Mouse (Mus musculus) limb, embryonic 11.5 days (tissue): ENCODE measurements at regions not wholly inside any gene's neighbourhood (a gene's known extent, or its start where the extent isn't known, plus 50 kb on each side); places are given as distances from the start of the nearest gene placed in this dataset.

Source experiments
- ATAC-seq: fragments of 200-750 bp; cut with Nextera tagmentation; 2 replicates; pipeline ENCODE4 v1.8.0; 2017; ENCODE audit warnings: low read depth; ENCODE audit not compliant: insufficient number of reproducible peaks, low FRiP score, low TSS enrichment
- DNase-seq: peaks from one replicate; pipeline ENCODE4 v3.0.0-alpha.2; 2015; ENCODE audit warnings: low spot score
- H3K27ac ChIP-seq: fragments of 300-500 bp; sonication (generic); replicated peaks from 2 replicates; pipeline ENCODE4 v1.5.1; 2014; ENCODE audit warnings: low read depth, mild to moderate bottlenecking, low read length
- H3K27me3 ChIP-seq: fragments of 300-500 bp; sonication (generic); 2 replicates; pipeline ENCODE4 v1.6.1; 2014; ENCODE audit warnings: mild to moderate bottlenecking, low read length, mixed read lengths; ENCODE audit not compliant: control insufficient read depth, insufficient read depth
- H3K36me3 ChIP-seq: fragments of 300-500 bp; sonication (generic); 2 replicates; pipeline ENCODE4 v1.6.1; 2014; ENCODE audit warnings: mild to moderate bottlenecking, low read length, moderate library complexity, mixed read lengths; ENCODE audit not compliant: control insufficient read depth, insufficient read depth
- H3K4me1 ChIP-seq: fragments of 300-500 bp; sonication (generic); 2 replicates; pipeline ENCODE4 v1.6.1; 2014; ENCODE audit warnings: low read length, mixed read lengths; ENCODE audit not compliant: control insufficient read depth, insufficient read depth
- H3K4me2 ChIP-seq: fragments of 300-500 bp; sonication (generic); 2 replicates; pipeline ENCODE4 v1.6.1; 2014; ENCODE audit warnings: low read depth, mild to moderate bottlenecking, moderate library complexity; ENCODE audit not compliant: severe bottlenecking
- H3K4me3 ChIP-seq: fragments of 300-500 bp; sonication (generic); 2 replicates; pipeline ENCODE4 v1.5.1; 2014; ENCODE audit warnings: low read depth, low read length
- H3K9ac ChIP-seq: fragments of 300-500 bp; sonication (generic); 2 replicates; pipeline ENCODE4 v1.6.1; 2014; ENCODE audit warnings: mild to moderate bottlenecking, low read length
- H3K9me3 ChIP-seq: fragments of 300-500 bp; sonication (generic); 2 replicates; pipeline ENCODE4 v1.6.1; 2016; ENCODE audit warnings: low read length; ENCODE audit not compliant: control insufficient read depth
- WGBS: fragments of 180-500 bp; shearing (Covaris S2); extraction: QIAGEN DNeasy Blood & Tissue Kit; methylation state at CpG from one replicate; pipeline ENCODE4 v1.1.7; 2014; 5-methylcytosine and 5-hydroxymethylcytosine counted together

DNA sequence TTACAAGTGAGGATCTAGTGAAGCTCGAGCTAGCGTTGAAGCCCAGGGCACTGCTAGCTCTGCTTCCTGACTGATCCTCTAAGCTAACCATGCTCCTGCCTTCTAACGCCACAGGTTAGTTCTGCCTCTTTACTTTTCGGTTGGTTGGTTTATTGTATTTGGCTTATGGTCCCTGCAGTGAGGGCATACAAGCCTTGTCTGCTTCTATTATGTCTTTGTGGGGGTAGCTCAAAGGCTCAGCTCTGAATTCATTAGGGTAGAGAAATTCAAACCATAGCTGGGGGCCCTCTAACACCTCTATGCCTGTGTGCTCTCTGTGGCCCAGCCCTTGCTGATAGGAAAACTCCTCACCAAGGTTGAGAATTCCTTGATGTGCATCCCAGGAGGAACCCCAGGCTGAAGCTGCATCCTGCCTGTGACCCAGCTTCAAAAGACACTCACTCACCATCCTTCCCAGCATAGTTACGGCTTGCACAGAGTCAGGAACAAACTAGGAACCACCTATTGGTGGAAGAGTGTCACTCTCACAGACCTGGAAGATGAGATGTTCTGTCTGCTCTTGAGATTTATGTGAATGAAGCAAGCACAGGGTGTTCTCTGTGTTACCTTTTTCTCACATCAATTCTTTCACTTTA is 536.7 kb upstream of the Kdm8 start:
- Histone ChIP-seq H3K36me3 (no peaks in the 10 kb centered on the region), H3K4me3 (no peak overlapping the region), H3K9ac (no peak overlapping the region), H3K9me3 (no peaks in the 10 kb centered on the region), H3K27me3 (no peaks in the 10 kb centered on the region), H3K4me2 (no peak overlapping the region), H3K4me1 (no peaks in the 10 kb centered on the region), H3K27ac (no peak overlapping the region)
- WGBS: 79% methylated on average over 5 of the region's 5 CpGs
- ATAC-seq (no peak), DNase-seq (no peak)

DNA sequence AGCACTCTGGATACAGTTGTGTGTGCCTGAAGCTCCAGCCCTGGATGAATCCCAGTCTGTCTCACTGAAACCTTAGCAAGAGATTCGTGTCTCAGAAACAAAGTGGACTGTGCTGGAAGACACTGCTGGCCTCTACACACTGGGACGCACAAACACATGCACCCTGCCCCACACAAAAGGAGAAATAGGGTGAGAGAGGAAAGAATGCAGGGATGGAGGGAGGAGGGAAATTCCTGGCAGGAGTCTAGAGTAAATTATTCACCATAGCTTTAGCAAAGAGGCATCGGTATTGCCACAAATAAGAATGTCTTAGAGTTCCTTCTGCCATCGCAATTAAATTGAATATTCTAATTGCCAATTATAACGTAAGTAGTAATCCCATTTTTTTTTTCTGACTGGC is 530.4 kb upstream of the Kdm8 start:
- Histone ChIP-seq H3K9me3 (no peaks in the 10 kb centered on the region), H3K9ac (no peak overlapping the region), H3K4me1 (no peaks in the 10 kb centered on the region), H3K27ac (no peak overlapping the region), H3K36me3 (no peaks in the 10 kb centered on the region), H3K27me3 (no peaks in the 10 kb centered on the region), H3K4me3 (no peak overlapping the region), H3K4me2 (no peak overlapping the region)
- no peak for ATAC-seq
- WGBS: 81% methylated on average over 5 of the region's 5 CpGs
- DNase-seq: no peak

GRCm38 (mm10) chr7:124914479-124914878 is 530.0 kb upstream of the Kdm8 start:
- no peak overlapping the region for H3K9ac ChIP-seq
- no peak for DNase-seq
- ATAC-seq: no peak
- no peaks in the 10 kb centered on the region for H3K9me3 ChIP-seq
- 58% methylated on average over 4 of the region's 4 CpGs for whole genome bisulfite sequencing
- no peaks in the 10 kb centered on the region for H3K4me1 ChIP-seq
- H3K36me3 ChIP-seq: no peaks in the 10 kb centered on the region
- no peak overlapping the region for H3K27ac ChIP-seq
- H3K4me2 ChIP-seq: no peak overlapping the region
- H3K27me3 ChIP-seq: no peaks in the 10 kb centered on the region
- H3K4me3 ChIP-seq: no peak overlapping the region

- H3K4me1 ChIP-seq: no peaks in the 10 kb centered on the region
- H3K36me3 ChIP-seq: no peaks in the 10 kb centered on the region
- ATAC-seq (no peak), DNase-seq (no peak)
- no peak overlapping the region for H3K4me2 ChIP-seq
- H3K4me3 ChIP-seq: no peak overlapping the region
- no peaks in the 10 kb centered on the region for H3K27me3 ChIP-seq
- H3K9ac ChIP-seq: no peak overlapping the region
- WGBS: 40% methylated on average over 6 of the region's 6 CpGs
- H3K9me3 ChIP-seq: no peaks in the 10 kb centered on the region
- no peak overlapping the region for H3K27ac ChIP-seq
Observed at GRCm38 (mm10) chr7:124914972-124915371, 529.5 kb upstream of the Kdm8 start.

GRCm38 (mm10) chr7:124915637-124916036 is 528.8 kb upstream of the Kdm8 start:
- DNase-seq (no peak), ATAC-seq (no peak)
- WGBS: 77% methylated on average over 5 of the region's 5 CpGs
- Histone ChIP-seq H3K27me3 (no peaks in the 10 kb centered on the region), H3K9me3 (no peaks in the 10 kb centered on the region), H3K9ac (no peak overlapping the region), H3K4me2 (no peak overlapping the region), H3K4me1 (no peaks in the 10 kb centered on the region), H3K27ac (no peak overlapping the region), H3K36me3 (no peaks in the 10 kb centered on the region), H3K4me3 (no peak overlapping the region)

DNA sequence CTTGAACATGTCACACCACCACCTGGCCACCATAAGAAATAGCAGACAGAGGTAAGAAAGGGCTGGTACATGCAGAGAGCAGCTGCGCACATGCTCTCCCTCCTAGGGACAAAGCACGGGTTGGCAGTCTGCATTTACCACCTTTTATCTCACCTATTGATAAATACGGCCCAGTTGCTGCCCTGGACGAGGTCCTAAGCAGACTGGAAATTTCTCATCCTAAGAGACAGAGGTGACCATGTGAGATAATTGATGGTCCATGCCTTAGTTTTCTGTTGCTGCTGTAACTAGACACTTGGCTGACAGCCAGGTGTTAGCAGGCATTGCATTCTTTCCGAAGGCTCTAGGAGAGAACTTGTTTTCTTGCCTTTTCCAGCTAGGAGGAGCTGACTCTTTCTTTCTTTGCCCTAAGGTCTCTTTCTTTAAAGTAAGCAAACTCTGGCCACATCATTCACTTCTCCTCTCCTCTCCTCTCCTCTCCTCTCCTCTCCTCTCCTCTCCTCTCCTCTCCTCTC is 526.8 kb upstream of the Kdm8 start:
- Histone ChIP-seq H3K4me2 (no peak overlapping the region), H3K27ac (no peak overlapping the region), H3K9ac (no peak overlapping the region), H3K4me1 (no peaks in the 10 kb centered on the region), H3K4me3 (no peak overlapping the region), H3K9me3 (no peaks in the 10 kb centered on the region), H3K27me3 (no peaks in the 10 kb centered on the region), H3K36me3 (no peaks in the 10 kb centered on the region)
- no peak for DNase-seq
- WGBS: 57% methylated on average over 5 of the region's 5 CpGs
- no peak for ATAC-seq

- 88% methylated on average over 7 of the region's 7 CpGs for WGBS
Observed at GRCm38 (mm10) chr7:124922806-124923205, 521.7 kb upstream of the Kdm8 start.

DNA sequence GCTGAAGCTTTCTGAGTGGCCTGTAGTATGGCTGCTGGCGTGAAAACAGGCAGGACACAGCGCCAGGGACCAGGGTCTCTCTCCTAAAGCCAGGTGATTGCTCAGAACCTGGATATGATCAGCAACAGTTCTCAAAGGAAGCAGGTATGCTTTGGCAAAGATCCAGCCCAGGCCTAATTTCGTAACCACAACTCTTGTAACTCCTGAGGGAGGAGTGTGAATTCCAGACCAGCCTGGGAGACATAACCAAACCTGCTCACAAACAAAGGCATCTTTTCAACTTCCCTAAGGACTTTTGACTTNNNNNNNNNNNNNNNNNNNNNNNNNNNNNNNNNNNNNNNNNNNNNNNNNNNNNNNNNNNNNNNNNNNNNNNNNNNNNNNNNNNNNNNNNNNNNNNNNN is 510.9 kb upstream of the Kdm8 start:
- Histone ChIP-seq H3K4me3 (no peak overlapping the region), H3K9ac (no peak overlapping the region), H3K27me3 (no peaks in the 10 kb centered on the region), H3K27ac (no peak overlapping the region), H3K4me1 (no peaks in the 10 kb centered on the region), H3K4me2 (no peak overlapping the region), H3K36me3 (no peaks in the 10 kb centered on the region), H3K9me3 (no peaks in the 10 kb centered on the region)
- 76% methylated on average over 3 of the region's 3 CpGs for WGBS
- no peak for DNase-seq
- no peak for ATAC-seq

More at GRCm38 (mm10) chr7:124922806-124923205, 521.7 kb upstream of the Kdm8 start:
- Histone ChIP-seq H3K9me3 (no peaks in the 10 kb centered on the region), H3K4me2 (no peak overlapping the region), H3K27me3 (no peaks in the 10 kb centered on the region), H3K36me3 (no peaks in the 10 kb centered on the region), H3K27ac (no peak overlapping the region), H3K9ac (no peak overlapping the region), H3K4me3 (no peak overlapping the region), H3K4me1 (no peaks in the 10 kb centered on the region)
- no peak for DNase-seq
- no peak for ATAC-seq

DNA sequence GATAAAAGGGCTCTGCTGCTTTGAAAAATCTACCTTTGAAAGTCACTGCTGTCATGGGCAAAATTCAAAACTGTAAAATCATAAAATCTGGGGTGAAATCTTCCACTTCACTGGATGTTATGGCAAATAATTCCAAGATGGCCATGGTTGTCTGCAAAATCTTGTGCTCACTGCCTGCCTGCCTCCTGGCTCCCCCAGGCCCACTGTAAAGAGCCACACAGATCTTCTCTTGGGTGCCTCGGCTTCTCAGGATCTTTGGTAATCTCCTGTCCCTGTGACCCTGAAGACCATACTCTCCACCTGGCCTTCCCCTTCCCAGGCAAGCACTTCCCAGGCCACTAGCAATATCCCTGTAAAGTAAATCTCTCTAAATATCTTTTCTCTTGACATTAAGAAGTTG is 505.1 kb upstream of the Kdm8 start:
- no peak for ATAC-seq

More for the DNA sequence above, 505.1 kb upstream of the Kdm8 start:
- Histone ChIP-seq H3K9ac (no peak overlapping the region), H3K4me2 (no peak overlapping the region), H3K27me3 (no peaks in the 10 kb centered on the region), H3K4me3 (no peak overlapping the region), H3K9me3 (no peaks in the 10 kb centered on the region), H3K4me1 (no peaks in the 10 kb centered on the region), H3K36me3 (no peaks in the 10 kb centered on the region), H3K27ac (no peak overlapping the region)
- 81% methylated on average over 1 of the region's 1 CpGs for WGBS
- no peak for DNase-seq
